Mouse (Mus musculus): ENCODE results near the gene Tox4. TPM values are rescaled to one million over a fixed set of nuclear protein-coding genes. Genes with fewer than 3 reads are reported as not detected.
"Not testable (repeated sequence)": the region's sequence is repeated elsewhere in the genome, so short reads cannot be mapped to it uniquely, and the experiment has no call there.

The Tox4 gene
- polyA plus RNA-seq, 1 experiment = 32.0 TPM

DNA sequence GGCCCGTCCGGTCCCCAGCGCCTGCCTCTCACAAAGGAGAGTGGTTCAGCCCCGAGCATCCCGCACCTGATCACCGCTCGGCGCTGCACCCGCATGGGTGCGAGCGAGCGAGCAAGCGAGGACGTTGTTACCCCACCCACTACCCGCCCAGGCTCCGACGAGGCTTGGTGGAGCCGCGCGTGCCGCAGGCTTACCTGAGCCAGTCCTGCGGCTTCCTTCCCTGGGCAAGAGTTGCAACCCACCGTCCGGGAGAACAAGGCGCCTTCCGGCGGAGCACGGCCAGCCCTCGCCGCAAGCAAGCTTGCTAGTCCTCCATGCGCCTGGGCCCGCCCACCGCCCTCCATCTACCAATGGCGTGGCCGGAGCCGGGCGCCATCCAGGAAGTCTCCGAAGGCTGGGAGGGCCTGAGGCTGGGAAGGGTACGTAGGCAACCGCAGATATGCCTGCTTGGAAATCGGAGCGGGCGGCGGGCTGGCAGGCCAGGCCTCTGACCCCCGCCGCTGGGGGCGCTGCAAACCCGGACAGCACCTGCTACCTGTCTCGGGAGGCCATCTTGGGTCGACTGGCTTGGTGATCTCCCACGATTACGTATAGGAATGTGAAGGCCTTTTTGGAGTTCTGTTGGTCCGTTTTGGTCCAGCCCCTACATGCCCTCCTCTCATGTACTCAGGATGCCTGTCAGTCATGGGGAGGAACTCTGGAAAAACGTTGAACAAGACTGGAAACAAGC lies 21.3 kb upstream of the Tox4 start, which contains the start of gene Chd8:
Chd8 (minus strand) TSS at position 297 of the 730 bp plus-strand sequence.
- TF ChIP-seq POLR2A (IDR thresholded peaks at IDR 0.05; ENCODE audit: borderline replicate concordance, extremely low read depth, low read depth, low read length) (peak; percentile 71; the same call in 1 of the 2 replicates), CTCF (IDR thresholded peaks at IDR 0.05; ENCODE audit: insufficient read depth, low read length) (peak; percentile 51)
- peak; percentile 93 for DNase-seq
- peak within 1 kb of the TSS; percentile 93 for H3K4me3 ChIP-seq (replicated peaks; ENCODE audit: extremely low read depth, low read depth, low read length)
- WGBS = under 1% methylated on average over 54 of the region's 54 CpGs
- H3K4me1 ChIP-seq (ENCODE audit: control insufficient read depth, insufficient read depth, low read length) = peaks cover 6% of the 10 kb centered on the region

DNA sequence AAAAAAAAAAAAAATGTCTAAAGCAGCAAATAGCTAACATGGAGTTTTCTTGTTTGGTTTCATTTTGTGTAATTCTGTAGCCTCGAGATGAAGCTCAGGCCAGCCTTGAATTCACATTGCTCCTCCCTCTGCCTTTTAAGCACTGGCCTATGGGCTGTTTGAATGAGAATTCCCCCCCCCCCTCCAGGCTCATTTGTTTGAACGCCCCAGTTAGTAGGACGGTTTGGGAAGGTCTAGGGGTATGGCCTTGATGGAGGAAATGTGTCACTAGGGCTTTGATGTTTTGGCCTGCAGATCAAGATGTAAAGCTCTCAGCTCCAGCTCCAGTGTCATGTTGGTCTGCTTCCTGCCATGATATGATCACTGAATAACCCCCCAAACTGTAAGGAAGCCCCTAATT lies 6.2 kb upstream of the Tox4 start:
- TF ChIP-seq POLR2A (IDR thresholded peaks at IDR 0.05; ENCODE audit: borderline replicate concordance, extremely low read depth, low read depth, low read length) (no peak), CTCF (IDR thresholded peaks at IDR 0.05; ENCODE audit: insufficient read depth, low read length) (no peak)
- no peak for DNase-seq
- H3K4me3 ChIP-seq (replicated peaks; ENCODE audit: extremely low read depth, low read depth, low read length) = no peak overlapping the region
- 62% methylated on average over 3 of the region's 3 CpGs for WGBS
- H3K4me1 ChIP-seq (ENCODE audit: control insufficient read depth, insufficient read depth, low read length) = no peaks in the 10 kb centered on the region

DNA sequence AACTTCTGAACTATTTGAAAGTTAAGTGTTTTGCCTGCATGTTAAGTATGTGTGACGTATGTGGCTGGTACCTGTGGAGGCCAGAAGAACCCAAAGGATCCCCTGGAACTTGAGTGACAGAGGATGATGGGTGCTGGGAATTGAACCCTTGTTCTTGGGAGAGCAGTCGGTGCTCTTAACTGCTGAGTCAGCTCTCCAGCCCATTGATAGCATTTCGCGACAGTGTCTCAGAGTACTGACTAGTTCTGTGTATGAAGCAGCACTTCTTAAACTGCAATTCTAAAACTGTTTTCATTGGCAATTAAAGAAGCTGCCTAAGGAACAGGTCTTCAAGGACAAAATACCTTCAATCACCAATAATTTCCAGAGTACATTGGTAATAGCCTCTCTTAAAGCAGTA lies 1.7 kb upstream of the Tox4 start:
- H3K4me1 ChIP-seq (ENCODE audit: control insufficient read depth, insufficient read depth, low read length) = peaks cover 3% of the 10 kb centered on the region
- no peak for TF ChIP-seq POLR2A (IDR thresholded peaks at IDR 0.05; ENCODE audit: borderline replicate concordance, extremely low read depth, low read depth, low read length)
- no peak for TF ChIP-seq CTCF (IDR thresholded peaks at IDR 0.05; ENCODE audit: insufficient read depth, low read length)
- 92% methylated on average over 4 of the region's 4 CpGs for WGBS

DNA sequence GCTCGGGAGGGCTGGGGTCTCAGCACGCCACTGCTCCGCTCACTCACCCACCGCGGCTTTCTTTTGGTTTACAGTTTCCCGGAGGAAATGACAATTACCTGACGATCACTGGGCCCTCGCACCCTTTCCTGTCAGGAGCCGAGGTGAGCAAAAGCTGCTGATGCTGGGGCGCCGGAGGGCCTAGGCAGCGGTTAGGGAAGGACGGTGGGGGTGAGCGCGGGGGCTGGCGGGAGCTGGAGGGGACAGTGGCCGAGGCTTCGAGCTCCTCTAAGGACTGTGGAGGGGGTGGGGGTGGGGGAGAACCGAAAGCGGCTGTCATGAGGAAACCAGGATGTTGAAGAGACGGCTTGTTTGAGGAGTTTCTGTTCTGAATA lies 788 bp downstream of the Tox4 start:
- DNase-seq = no peak
- TF ChIP-seq CTCF (IDR thresholded peaks at IDR 0.05; ENCODE audit: insufficient read depth, low read length) = no peak
- TF ChIP-seq POLR2A (IDR thresholded peaks at IDR 0.05; ENCODE audit: borderline replicate concordance, extremely low read depth, low read depth, low read length) = no peak
- 2% methylated on average over 21 of the region's 21 CpGs for WGBS
- Histone ChIP-seq H3K4me3 (replicated peaks; ENCODE audit: extremely low read depth, low read depth, low read length) (peak overlapping the region; percentile 93), H3K4me1 (ENCODE audit: control insufficient read depth, insufficient read depth, low read length) (peaks cover 3% of the 10 kb centered on the region)

More for the DNA sequence above, 1.7 kb upstream of the Tox4 start:
- no peak for DNase-seq
- H3K4me3 ChIP-seq (replicated peaks; ENCODE audit: extremely low read depth, low read depth, low read length) = no peak overlapping the region

DNA sequence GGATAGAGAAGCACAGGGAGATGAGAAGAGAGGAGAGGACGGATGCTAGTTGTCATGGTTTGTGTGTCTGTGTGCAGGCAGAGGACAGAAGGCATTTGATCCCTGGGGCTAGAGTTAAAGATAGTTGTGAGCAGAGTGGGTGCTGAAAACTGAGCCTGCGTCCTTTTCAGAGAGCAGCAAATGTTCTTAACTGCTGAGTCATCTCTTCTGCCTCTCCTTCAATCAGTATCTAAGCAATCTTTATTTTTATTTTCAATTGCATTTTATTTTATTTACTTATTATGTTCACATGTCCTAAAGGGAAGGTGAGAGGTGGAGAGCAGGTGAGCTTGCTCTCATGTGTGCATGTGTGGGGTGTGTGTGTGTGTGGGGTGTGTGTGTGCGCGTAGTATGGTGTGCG lies 4.7 kb downstream of the Tox4 start:
- DNase-seq = no peak
- WGBS = 96% methylated on average over 5 of the region's 5 CpGs
- no peak for TF ChIP-seq POLR2A (IDR thresholded peaks at IDR 0.05; ENCODE audit: borderline replicate concordance, extremely low read depth, low read depth, low read length)
- TF ChIP-seq CTCF (IDR thresholded peaks at IDR 0.05; ENCODE audit: insufficient read depth, low read length) = no peak
- peaks cover 3% of the 10 kb centered on the region for H3K4me1 ChIP-seq (ENCODE audit: control insufficient read depth, insufficient read depth, low read length)
- H3K4me3 ChIP-seq (replicated peaks; ENCODE audit: extremely low read depth, low read depth, low read length) = no peak overlapping the region

DNA sequence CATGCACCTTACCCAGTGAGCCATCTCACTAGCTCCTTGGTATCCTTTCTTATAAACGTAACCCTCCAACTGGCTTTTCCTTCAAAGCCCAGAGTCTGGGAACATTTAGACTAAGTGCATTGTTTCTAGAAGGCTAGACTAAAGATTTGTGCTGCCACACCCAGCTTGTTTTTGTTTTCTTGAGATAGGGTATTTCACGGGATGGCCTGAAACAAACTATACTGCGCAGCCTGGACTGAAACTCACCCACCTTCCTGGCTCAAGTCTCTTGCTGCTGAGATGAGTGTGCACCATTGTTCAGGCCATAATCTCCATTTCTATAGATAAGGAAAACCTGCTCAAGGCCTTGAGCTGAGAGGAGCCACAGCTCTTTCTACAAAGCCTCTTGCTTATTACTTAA lies 5.2 kb downstream of the Tox4 start:
- 69% methylated on average over 3 of the region's 3 CpGs for WGBS
- no peak for DNase-seq
- H3K4me3 ChIP-seq (replicated peaks; ENCODE audit: extremely low read depth, low read depth, low read length) = no peak overlapping the region
- H3K4me1 ChIP-seq (ENCODE audit: control insufficient read depth, insufficient read depth, low read length) = peaks cover 3% of the 10 kb centered on the region
- TF ChIP-seq POLR2A (IDR thresholded peaks at IDR 0.05; ENCODE audit: borderline replicate concordance, extremely low read depth, low read depth, low read length) (no peak), CTCF (IDR thresholded peaks at IDR 0.05; ENCODE audit: insufficient read depth, low read length) (no peak)

DNA sequence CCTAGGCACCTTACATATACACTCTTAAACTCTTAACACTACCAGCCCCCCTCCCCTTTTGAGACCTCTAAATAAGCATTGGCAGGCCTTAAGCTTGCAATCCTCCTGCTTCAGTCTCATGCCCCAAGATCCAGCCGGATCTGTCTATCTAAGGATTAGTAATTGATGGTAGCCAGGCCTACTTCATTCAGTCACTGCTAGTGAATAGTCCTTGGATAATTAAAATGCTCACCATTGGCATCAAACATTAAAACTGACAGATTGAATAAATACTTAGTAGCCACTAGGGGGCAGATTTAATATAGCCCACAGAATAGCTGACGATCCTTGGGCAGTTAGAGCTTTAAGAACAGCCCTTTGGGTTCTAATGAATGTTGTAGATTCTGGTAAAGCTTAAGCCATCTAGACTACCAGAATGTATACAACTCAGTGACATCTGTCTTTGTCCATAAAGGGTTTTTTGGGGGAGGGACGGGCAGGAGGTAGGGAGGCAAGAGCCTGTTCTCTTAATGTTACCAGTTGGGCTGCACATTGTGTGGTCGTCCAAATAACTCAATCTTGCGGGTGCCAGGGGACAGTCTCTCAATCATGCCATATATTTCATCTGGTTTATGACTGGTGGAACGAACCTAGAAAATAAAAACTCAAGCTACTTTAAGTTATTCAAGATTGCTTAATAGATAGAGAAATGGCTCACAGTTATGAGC lies 16.8 kb downstream of the Tox4 start:
- H3K4me1 ChIP-seq (ENCODE audit: control insufficient read depth, insufficient read depth, low read length) = no peaks in the 10 kb centered on the region
- no peak overlapping the region for H3K4me3 ChIP-seq (replicated peaks; ENCODE audit: extremely low read depth, low read depth, low read length)
- 67% methylated on average over 6 of the region's 6 CpGs for WGBS
- DNase-seq = no peak
- TF ChIP-seq CTCF (IDR thresholded peaks at IDR 0.05; ENCODE audit: insufficient read depth, low read length) (no peak), POLR2A (IDR thresholded peaks at IDR 0.05; ENCODE audit: borderline replicate concordance, extremely low read depth, low read depth, low read length) (no peak)

DNA sequence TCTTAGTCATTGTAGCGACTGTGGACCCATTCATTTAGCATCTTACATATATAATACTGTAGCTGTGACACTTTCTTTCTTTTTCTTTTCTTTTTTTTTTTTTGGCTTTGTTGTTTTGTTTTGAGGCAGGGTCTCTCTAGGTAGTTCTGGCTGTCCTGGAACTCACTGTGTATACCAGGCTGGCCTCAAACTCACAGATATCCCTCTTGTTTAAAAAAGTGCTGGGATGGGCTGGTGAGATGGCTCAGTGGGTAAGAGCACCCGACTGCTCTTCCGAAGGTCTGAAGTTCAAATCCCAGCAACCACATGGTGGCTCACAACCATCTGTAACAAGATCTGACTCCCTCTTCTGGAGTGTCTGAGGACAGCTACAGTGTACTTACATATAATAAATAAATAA lies 24.6 kb downstream of the Tox4 start:
- 88% methylated on average over 3 of the region's 3 CpGs for WGBS
- DNase-seq; H3K4me1 ChIP-seq (ENCODE audit: control insufficient read depth, insufficient read depth, low read length); H3K4me3 ChIP-seq (replicated peaks; ENCODE audit: extremely low read depth, low read depth, low read length): not testable (repeated sequence)

DNA sequence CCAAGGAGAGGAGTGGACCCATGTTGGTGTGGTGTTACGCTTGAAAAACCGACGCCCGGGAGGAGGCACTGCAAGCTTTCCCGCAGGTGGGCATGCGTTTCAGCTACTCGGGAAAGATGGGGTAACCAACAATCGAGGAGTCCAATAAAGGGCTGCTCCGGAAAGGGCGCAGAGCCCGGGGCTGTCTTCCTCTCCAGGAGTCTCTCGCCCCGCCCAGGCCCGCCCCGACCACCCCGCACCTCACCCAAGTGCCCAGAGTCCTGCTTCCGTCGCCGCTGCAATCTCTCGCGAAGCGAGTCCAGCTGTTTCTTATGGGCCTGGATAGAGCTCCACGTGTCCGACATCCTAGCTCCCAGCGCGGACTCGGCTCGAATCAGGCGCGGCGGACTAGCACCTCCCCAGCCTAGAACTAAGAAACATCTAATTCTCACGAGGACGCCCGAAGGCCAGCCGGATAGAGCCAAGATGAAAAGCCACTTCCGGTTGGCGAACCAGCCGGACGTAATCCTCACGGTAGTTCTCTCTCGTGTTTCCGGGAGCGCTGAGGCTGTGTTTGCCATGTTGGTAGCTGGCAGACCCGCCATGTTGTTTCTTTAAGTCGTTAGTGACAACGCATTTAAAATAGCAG lies 25.8 kb downstream of the Tox4 start, which contains the start of gene Mettl3:
Mettl3 (minus strand) TSS at position 485 of the 628 bp plus-strand sequence.
- H3K4me3 ChIP-seq (replicated peaks; ENCODE audit: extremely low read depth, low read depth, low read length) = peak within 1 kb of the TSS; percentile 84
- TF ChIP-seq POLR2A (IDR thresholded peaks at IDR 0.05; ENCODE audit: borderline replicate concordance, extremely low read depth, low read depth, low read length) = peak; percentile 15; the same call in 1 of the 2 replicates
- TF ChIP-seq CTCF (IDR thresholded peaks at IDR 0.05; ENCODE audit: insufficient read depth, low read length) = no peak
- DNase-seq = peak; percentile 87
- peaks cover 3% of the 10 kb centered on the region for H3K4me1 ChIP-seq (ENCODE audit: control insufficient read depth, insufficient read depth, low read length)
- under 1% methylated on average over 46 of the region's 46 CpGs for WGBS
